Mouse (Mus musculus) inflammation-experienced regulatory T-cells (primary cell): Measurements from ENCODE around the gene Dennd1a. TPM values are rescaled to one million over a fixed set of nuclear protein-coding genes. Genes with fewer than 3 reads are reported as not detected.

Source experiments
- polyA plus RNA-seq, 2 experiments: library from polyadenylated mRNA; unstranded; fragments of 100-300 nt; shearing (Covaris generic); gene quantifications; one replicate each; pipeline ENCODE4 v1.2.1; 2017

Gene Dennd1a
- polyA plus RNA-seq = 10 to 100 TPM; 25.1 to 31.2 TPM

DNA sequence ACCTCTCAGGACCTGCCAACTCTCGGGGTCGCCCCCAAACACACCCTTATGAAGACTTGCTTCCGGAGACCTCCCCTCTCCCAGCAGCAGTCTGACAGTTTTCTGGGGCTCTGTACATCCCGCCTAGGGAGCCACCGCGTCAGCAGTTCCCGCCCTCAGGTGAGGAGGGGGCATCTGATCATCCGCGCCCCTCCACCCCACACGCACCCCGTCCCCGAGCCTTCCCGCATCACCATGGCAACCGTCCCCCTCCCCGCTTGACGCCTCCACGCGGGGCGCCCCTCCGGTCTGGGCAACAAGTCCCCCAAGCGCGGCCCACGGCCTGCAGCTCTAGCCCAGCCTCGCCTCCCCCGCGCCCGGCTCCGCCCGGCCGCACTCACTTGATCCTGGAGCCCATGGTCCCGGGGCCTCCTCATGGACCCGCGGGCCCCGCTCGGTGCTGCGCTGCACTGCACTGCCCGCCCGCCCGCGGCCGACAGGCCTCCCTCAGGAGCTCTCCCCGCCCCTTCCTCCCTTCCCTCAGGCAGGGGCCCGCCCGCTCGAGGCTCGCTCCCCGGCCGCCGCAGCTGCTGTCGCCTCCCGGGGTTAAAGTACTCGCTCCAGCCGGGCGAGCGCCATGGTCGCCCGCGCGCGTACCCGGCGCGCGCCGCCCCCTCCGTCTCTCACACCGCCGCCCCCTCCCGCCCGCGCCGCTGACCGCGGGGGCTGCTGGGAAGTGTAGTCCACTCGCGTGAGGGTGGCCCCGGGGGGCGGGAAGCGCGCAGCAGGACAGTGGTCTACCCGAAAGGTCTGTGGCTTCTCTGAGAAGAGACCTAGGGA lies at the start of gene Dennd1a:
TSS of gene Dennd1a (minus strand) at position 658 of the 819 bp plus-strand sequence.

DNA sequence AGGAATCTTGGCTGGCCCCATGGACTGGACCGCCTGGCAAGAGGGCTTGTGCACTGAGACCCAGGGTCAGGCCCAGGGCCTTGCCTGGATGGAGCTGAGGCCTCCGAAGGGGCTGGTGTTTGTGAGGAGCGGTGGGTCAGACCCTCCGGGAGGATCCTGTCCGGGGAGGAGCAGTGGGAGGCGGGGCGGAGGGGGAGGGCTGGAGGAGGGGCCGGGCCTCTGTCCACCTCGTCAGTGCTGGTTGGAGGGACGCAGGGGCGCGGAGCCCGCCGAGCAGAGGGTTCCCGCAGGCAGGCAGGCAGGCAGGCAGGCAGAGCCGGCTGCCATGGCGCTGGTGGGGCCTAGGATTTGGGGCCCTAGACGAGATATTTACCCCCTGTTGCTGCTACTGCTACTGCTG lies 511.2 kb downstream of the Dennd1a start, which contains the start of gene Crb2:
TSS of gene Crb2 (plus strand) at position 234 of the 400 bp plus-strand sequence.

Other genes with a start within 250 kb of the Dennd1a start
- gene Lhx2, start 51.9 kb upstream of the Dennd1a start, polyA plus RNA-seq = under 1 TPM; 0.22 to 0.34 TPM
- gene Nek6, start 224.3 kb upstream of the Dennd1a start, polyA plus RNA-seq = 1 to 10 TPM; 3.0 to 6.1 TPM